Comparison of ENCODE assay signal across 10 mouse cellular contexts in genomic region chr1:183167776-183168175, GRCm38 (mm10). TPM values are rescaled to one million over a fixed set of nuclear protein-coding genes. Genes with fewer than 3 reads are reported as not detected.
DNase-seq lines count a peak whose midpoint lies in the region; ATAC-seq lines count a peak whose summit lies in the region.
"Had no signal": no experiment of that assay in that cellular context is flagged by ENCODE, and none has a peak within 500 bp of the region (broad histone marks: within the 10 kb centered on the region; RNA-seq: fewer than 3 reads in every experiment).

No protein-coding gene starts in this region.

- no peaks in the 10 kb centered on the region; the same call in 1 of the 2 replicates for H3K9me3 ChIP-seq in limb, embryonic 12.5 days
- H3K9me3 ChIP-seq: liver, embryonic 15.5 days had no signal

- intact Hi-C loops in heart, postnatal 14 days (cut with DNase I), result no loop called here

- H3K36me3 ChIP-seq in limb, embryonic 12.5 days, result peaks cover 20% of the 10 kb centered on the region
- H3K36me3 ChIP-seq: liver, embryonic 15.5 days had no signal

- WGBS in limb, embryonic 12.5 days, result 46% methylated on average over 12 of the region's 12 CpGs

- H3K4me3 ChIP-seq in limb, embryonic 12.5 days (replicated peaks), result no peak overlapping the region
- H3K4me3 ChIP-seq: liver, embryonic 15.5 days had no signal

- H3K4me2 ChIP-seq in limb, embryonic 12.5 days, result no peak overlapping the region
- H3K4me2 ChIP-seq: liver, embryonic 15.5 days had no signal

- H3K4me1 ChIP-seq in limb, embryonic 12.5 days (replicated peaks), result peaks cover 56% of the 10 kb centered on the region
- H3K4me1 ChIP-seq: liver, embryonic 15.5 days had no signal

- peak overlapping the region; percentile 79 for H3K27ac ChIP-seq in limb, embryonic 12.5 days
- H3K27ac ChIP-seq: liver, embryonic 15.5 days had no signal

- H3K9ac ChIP-seq in limb, embryonic 12.5 days (replicated peaks), result no peak overlapping the region
- H3K9ac ChIP-seq: liver, embryonic 15.5 days had no signal

- no peak for ATAC-seq in limb, embryonic 12.5 days (ENCODE audit: insufficient number of reproducible peaks, insufficient read depth, low FRiP score, low TSS enrichment, low read depth)
- ATAC-seq in megakaryocyte-erythroid progenitor cell, adult 5-6 weeks (replicated peaks; ENCODE audit: low FRiP score, low TSS enrichment, poor library complexity, severe bottlenecking), result no peak

- H3K27me3 ChIP-seq in limb, embryonic 12.5 days, result no peaks in the 10 kb centered on the region
- H3K27me3 ChIP-seq: liver, embryonic 15.5 days had no signal

- peak; percentile 27 for DNase-seq in heart, postnatal 4 days
- no peak for DNase-seq in heart, postnatal 14 days
- peak; percentile 28 for DNase-seq in retina, postnatal 1 day
- DNase-seq in retina, embryonic 14.5 days (ENCODE audit: low spot score), result no peak
- DNase-seq in urinary bladder, adult 2 months (ENCODE audit: low spot score), result no peak
- no peak for DNase-seq in adrenal gland, postnatal 4 days (ENCODE audit: low spot score in 2 of 2)
- DNase-seq: cerebellum, adult 2 months had no signal

RNA-seq across cellular contexts. Expression of gene Disp1, which starts 53.5 kb away (rescaled TPM):
- 10 to 100 TPM; 10.6 to 11.7 TPM for total RNA-seq in heart, postnatal 4 days (2021)
- total RNA-seq in heart, postnatal 14 days (2021), result 1 to 10 TPM; 7.5 to 8.5 TPM
- polyA plus RNA-seq in limb, embryonic 12.5 days (2016; fragmentation: Nextera tagmentation; extraction: Ambion mirVana), result 22.1 and 25.3 TPM in 2 replicates
- polyA plus RNA-seq in urinary bladder, adult 2 months (2012; rRNA removed), result 5.2 and 7.8 TPM in 2 replicates
- total RNA-seq in megakaryocyte-erythroid progenitor cell, adult 5-6 weeks (2014; fragmentation: Nextera tagmentation), result 5.0 and 10.7 TPM in 2 replicates
- 3.2 and 9.9 TPM in 2 replicates for total RNA-seq in megakaryocyte-erythroid progenitor cell, adult 5-6 weeks (2017)
- total RNA-seq in adrenal gland, postnatal 4 days (2021), result 10 to 100 TPM; 18.7 to 21.7 TPM

Comparison
In these comparisons a context has a peak if more than half of its experiments do, and no peak if none do; other contexts are left out.
1. DNase-seq: peak in heart, postnatal 4 days (single experiment) and retina, postnatal 1 day (single experiment); none in heart, postnatal 14 days (0 of 2), retina, embryonic 14.5 days (single experiment), urinary bladder, adult 2 months (single experiment) and adrenal gland, postnatal 4 days (0 of 2).